Mouse (Mus musculus) midbrain, embryonic 15.5 days (tissue): ENCODE results near the gene Bcas3. TPM values are rescaled to one million over a fixed set of nuclear protein-coding genes. Genes with fewer than 3 reads are reported as not detected.
A peak's percentile ranks its signal among the peaks of the same experiment; 100 is the strongest.

Source experiments
- ATAC-seq: fragments of 200-750 bp; cut with Nextera tagmentation; replicated peaks from 2 replicates; pipeline ENCODE4 v1.8.0; 2017; ENCODE audit warnings: moderate TSS enrichment
- H3K27ac ChIP-seq: fragments of 300-500 bp; sonication (generic); 2 replicates; pipeline ENCODE4 v1.5.1; 2015; ENCODE audit warnings: mild to moderate bottlenecking, inconsistent platforms
- H3K27me3 ChIP-seq: fragments of 300-500 bp; sonication (generic); replicated peaks from 2 replicates; pipeline ENCODE4 v1.6.1; 2015; ENCODE audit warnings: inconsistent platforms
- H3K36me3 ChIP-seq: fragments of 300-500 bp; sonication (generic); replicated peaks from 2 replicates; pipeline ENCODE4 v1.6.1; 2015; ENCODE audit warnings: inconsistent platforms
- H3K4me1 ChIP-seq: fragments of 300-500 bp; sonication (generic); 2 replicates; pipeline ENCODE4 v1.6.1; 2015; ENCODE audit warnings: inconsistent platforms
- H3K4me2 ChIP-seq: fragments of 300-500 bp; sonication (generic); 2 replicates; pipeline ENCODE4 v1.6.1; 2015; ENCODE audit warnings: inconsistent platforms, mild to moderate bottlenecking, moderate library complexity
- H3K4me3 ChIP-seq: fragments of 300-500 bp; sonication (generic); 2 replicates; pipeline ENCODE4 v1.5.1; 2015; ENCODE audit warnings: mild to moderate bottlenecking, inconsistent platforms
- H3K9ac ChIP-seq: fragments of 300-500 bp; sonication (generic); 2 replicates; pipeline ENCODE4 v1.6.1; 2015; ENCODE audit warnings: mild to moderate bottlenecking, inconsistent platforms
- H3K9me3 ChIP-seq: fragments of 300-500 bp; sonication (generic); 2 replicates; pipeline ENCODE4 v1.6.1; 2016; ENCODE audit warnings: inconsistent platforms
- WGBS: fragments of 180-500 bp; shearing (Covaris S2); methylation state at CpG from one replicate; pipeline ENCODE4 v1.1.7; 2015; ENCODE audit warnings: mixed read lengths; 5-methylcytosine and 5-hydroxymethylcytosine counted together
- polyA plus RNA-seq: library from polyadenylated mRNA; unstranded; fragments of >200 nt; fragmentation: Nextera tagmentation; extraction: Ambion mirVana; gene quantifications from 2 replicates; pipeline ENCODE4 v1.2.1, GENCODE M21; 2015

Gene Bcas3
- polyA plus RNA-seq, 1 experiment from 2014 or later, result 30.8 TPM

GRCm38 (mm10) chr11:85812201-85812966, 459.4 kb downstream of the Bcas3 start:
- H3K27me3 ChIP-seq, result no peaks in the 10 kb centered on the region
- H3K27ac ChIP-seq, result no peak overlapping the region
- H3K36me3 ChIP-seq, result no peaks in the 10 kb centered on the region
- no peaks in the 10 kb centered on the region for H3K9me3 ChIP-seq
- ATAC-seq, result no peak
- 90% methylated on average over 12 of the region's 12 CpGs for WGBS
- H3K9ac ChIP-seq, result no peak overlapping the region
- no peaks in the 10 kb centered on the region for H3K4me1 ChIP-seq
- no peak overlapping the region for H3K4me2 ChIP-seq
- no peak overlapping the region for H3K4me3 ChIP-seq

DNA sequence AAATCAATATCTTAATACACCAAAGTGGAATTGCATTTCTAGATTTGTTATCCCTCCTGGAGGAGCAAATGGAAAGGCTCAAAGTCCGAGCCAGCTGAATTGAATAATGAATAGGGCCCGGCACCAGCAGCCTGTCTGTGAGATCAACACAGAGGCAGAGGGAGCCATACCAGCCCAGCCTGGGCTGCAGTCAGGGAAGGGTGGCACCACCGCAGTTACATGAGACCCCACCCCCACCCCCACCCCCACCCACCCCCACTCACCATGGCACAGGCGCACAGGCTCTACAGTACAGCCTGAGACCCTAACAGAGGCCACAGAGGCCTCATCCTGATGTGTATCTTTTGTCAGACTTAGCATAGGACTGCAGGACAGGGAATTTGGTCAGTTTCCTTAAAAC, 461.7 kb downstream of the Bcas3 start:
- Histone ChIP-seq H3K9ac (no peak overlapping the region), H3K4me2 (no peak overlapping the region), H3K27me3 (no peaks in the 10 kb centered on the region), H3K36me3 (no peaks in the 10 kb centered on the region), H3K4me3 (no peak overlapping the region), H3K9me3 (no peaks in the 10 kb centered on the region), H3K27ac (no peak overlapping the region), H3K4me1 (no peaks in the 10 kb centered on the region)
- no peak for ATAC-seq
- WGBS, result 38% methylated on average over 4 of the region's 4 CpGs

DNA sequence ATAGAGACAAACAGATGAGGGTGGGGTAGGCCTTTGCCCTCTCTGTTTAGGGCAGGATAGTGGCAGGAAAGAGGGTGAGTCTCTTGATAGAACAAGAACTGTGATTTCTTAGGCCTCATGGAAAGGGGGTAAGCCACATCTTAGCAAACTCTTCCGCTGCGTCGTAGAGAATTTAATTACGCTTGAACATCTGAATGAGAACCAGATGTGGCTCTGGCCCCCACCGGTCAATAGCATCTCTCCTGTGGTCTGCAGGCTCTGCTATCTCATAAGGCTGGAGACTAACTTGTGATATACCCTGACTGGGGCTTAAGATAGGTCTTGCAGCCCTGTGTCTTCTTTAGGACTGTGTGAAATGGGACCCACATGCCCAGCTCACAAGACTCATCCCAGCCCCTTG, 463.5 kb downstream of the Bcas3 start:
- H3K4me3 ChIP-seq, result no peak overlapping the region
- H3K9me3 ChIP-seq, result no peaks in the 10 kb centered on the region
- H3K27ac ChIP-seq, result no peak overlapping the region
- no peak overlapping the region for H3K4me2 ChIP-seq
- no peaks in the 10 kb centered on the region for H3K36me3 ChIP-seq
- H3K27me3 ChIP-seq, result no peaks in the 10 kb centered on the region
- H3K9ac ChIP-seq, result no peak overlapping the region
- 87% methylated on average over 5 of the region's 5 CpGs for WGBS
- no peak for ATAC-seq
- H3K4me1 ChIP-seq, result 0 out of 2 replicates have a peak, but pooled peaks cover 2% of the 10 kb centered on the region

- 83% methylated on average over 3 of the region's 3 CpGs for WGBS
- no peak for ATAC-seq
- 0 out of 2 replicates have a peak, but pooled peaks cover 2% of the 10 kb centered on the region for H3K4me1 ChIP-seq
Observed at GRCm38 (mm10) chr11:85818401-85818800, 465.4 kb downstream of the Bcas3 start.

DNA sequence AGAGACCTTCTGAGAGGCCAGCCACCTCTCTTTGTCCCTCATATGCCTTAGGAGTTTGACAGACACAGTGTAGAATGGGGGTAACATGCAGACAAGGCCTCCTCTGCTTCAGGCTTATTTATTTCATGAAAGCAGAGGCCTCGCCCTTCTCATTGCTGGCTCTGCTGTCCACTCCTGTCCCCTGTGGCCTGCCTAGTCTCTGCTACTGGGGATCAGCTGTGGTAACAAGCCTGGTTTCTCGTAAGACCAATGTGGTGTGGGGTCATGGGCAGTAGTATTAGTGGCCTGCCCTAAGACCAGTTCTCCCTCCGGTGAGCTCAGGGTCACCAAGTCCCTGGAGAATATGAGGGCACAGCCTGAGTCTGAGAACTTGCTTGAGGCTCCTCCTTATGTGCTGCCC, 468.0 kb downstream of the Bcas3 start:
- WGBS, result 90% methylated on average over 3 of the region's 3 CpGs
- H3K4me3 ChIP-seq, result no peak overlapping the region
- ATAC-seq, result no peak
- H3K4me2 ChIP-seq, result no peak overlapping the region
- 0 out of 2 replicates have a peak, but pooled peaks cover 2% of the 10 kb centered on the region for H3K4me1 ChIP-seq
- H3K27ac ChIP-seq, result no peak overlapping the region
- H3K27me3 ChIP-seq, result peaks cover 26% of the 10 kb centered on the region
- H3K36me3 ChIP-seq, result no peaks in the 10 kb centered on the region
- no peak overlapping the region for H3K9ac ChIP-seq
- H3K9me3 ChIP-seq, result no peaks in the 10 kb centered on the region

More at GRCm38 (mm10) chr11:85818401-85818800, 465.4 kb downstream of the Bcas3 start:
- Histone ChIP-seq H3K27ac (no peak overlapping the region), H3K9ac (no peak overlapping the region), H3K9me3 (no peaks in the 10 kb centered on the region), H3K27me3 (0 out of 2 replicates have a peak, but pooled peaks cover 5% of the 10 kb centered on the region), H3K4me3 (no peak overlapping the region), H3K36me3 (no peaks in the 10 kb centered on the region), H3K4me2 (no peak overlapping the region)

DNA sequence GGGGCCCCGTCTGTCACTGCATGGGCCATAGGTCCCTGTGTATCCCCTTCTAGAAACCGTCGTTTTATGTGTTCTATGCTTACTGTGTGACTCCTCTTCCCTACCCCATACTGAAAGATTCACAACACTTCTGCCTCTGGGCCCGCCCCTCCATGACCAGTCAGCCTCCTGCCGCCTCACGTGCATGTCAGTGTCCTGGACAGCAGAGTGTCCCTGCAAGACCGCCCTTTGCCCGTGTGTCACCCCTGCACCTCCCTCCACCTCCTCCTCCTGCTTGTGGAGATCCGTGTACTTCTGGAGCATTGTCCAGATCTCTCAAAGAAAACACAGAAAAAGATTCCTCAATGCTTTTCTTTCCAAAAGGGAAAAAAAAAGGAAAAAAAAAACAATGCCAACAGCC, 468.7 kb downstream of the Bcas3 start:
- H3K4me2 ChIP-seq, result no peak overlapping the region
- WGBS, result 76% methylated on average over 9 of the region's 9 CpGs
- H3K4me3 ChIP-seq, result no peak overlapping the region
- no peak overlapping the region for H3K9ac ChIP-seq
- no peak for ATAC-seq
- H3K9me3 ChIP-seq, result no peaks in the 10 kb centered on the region
- no peaks in the 10 kb centered on the region for H3K36me3 ChIP-seq
- peaks cover 33% of the 10 kb centered on the region for H3K27me3 ChIP-seq
- H3K27ac ChIP-seq, result no peak overlapping the region
- 0 out of 2 replicates have a peak, but pooled peaks cover 2% of the 10 kb centered on the region for H3K4me1 ChIP-seq

DNA sequence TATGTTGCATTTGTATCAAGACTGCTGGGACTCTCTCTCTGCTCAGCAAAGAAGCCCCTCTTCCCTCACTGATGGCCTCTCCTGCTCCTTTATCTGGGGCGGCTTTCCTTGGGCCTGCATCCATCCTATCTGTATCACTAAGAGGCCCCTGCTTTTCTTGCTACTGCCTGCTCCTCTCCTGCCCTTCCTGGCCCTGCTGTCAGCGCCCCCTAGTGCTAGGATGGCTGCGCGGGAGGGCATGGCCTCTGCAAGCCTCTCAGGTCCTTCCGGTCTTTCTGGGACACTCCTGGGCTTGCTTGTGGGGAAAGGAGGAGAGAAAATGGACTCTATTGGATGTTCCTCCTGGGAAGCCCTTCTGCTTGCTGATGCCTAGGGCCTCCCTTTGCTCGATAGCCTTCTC, 470.2 kb downstream of the Bcas3 start:
- Histone ChIP-seq H3K27ac (no peak overlapping the region), H3K4me1 (0 out of 2 replicates have a peak, but pooled peaks cover 2% of the 10 kb centered on the region), H3K4me3 (no peak overlapping the region), H3K36me3 (no peaks in the 10 kb centered on the region), H3K9me3 (no peaks in the 10 kb centered on the region), H3K27me3 (peaks cover 48% of the 10 kb centered on the region), H3K4me2 (no peak overlapping the region), H3K9ac (no peak overlapping the region)
- ATAC-seq, result no peak
- WGBS, result 15% methylated on average over 6 of the region's 6 CpGs

DNA sequence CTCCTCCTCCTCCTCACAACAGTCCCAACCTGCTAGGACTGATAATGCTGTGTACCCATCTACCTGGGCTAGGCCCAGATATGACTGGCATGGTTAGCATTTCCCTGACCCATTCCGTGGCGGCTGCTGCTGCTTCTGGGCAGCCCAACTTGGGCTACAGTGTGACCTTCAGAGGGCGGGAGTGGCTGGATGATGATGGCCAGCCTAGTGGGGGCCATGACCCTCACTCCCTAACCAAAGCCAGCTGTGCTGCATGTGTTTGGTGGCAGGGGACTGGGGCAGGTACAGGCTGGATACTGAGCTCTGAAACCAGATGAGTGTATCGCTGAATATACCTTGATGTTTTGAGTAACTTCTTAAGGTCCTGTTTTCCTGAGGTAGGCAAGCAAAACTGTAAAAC, 470.8 kb downstream of the Bcas3 start:
- WGBS, result 90% methylated on average over 4 of the region's 4 CpGs
- Histone ChIP-seq H3K4me1 (0 out of 2 replicates have a peak, but pooled peaks cover 2% of the 10 kb centered on the region), H3K27me3 (peaks cover 53% of the 10 kb centered on the region), H3K4me2 (no peak overlapping the region), H3K9ac (no peak overlapping the region), H3K27ac (no peak overlapping the region), H3K9me3 (no peaks in the 10 kb centered on the region), H3K36me3 (no peaks in the 10 kb centered on the region), H3K4me3 (no peak overlapping the region)
- no peak for ATAC-seq

DNA sequence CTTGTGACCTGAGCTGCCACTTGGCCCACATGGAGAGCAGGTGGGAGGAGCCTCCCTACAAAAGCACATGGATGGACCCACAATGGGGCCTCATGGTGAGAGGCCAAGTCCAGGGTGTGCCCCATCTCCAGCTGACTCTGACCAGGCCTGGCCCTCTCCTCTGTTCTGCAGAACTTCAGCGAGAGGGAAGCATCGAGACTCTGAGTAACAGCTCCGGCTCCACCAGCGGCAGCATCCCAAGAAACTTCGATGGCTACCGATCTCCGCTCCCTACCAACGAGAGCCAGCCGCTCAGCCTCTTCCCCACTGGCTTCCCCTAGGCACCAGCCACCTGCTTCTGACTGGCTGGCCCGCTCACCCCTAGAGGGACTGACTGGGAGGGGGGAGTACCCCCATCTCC, 472.1 kb downstream of the Bcas3 start:
- no peak for ATAC-seq
- WGBS, result 66% methylated on average over 10 of the region's 10 CpGs
- peaks cover 66% of the 10 kb centered on the region for H3K27me3 ChIP-seq
- H3K36me3 ChIP-seq, result no peaks in the 10 kb centered on the region
- H3K27ac ChIP-seq, result no peak overlapping the region
- no peak overlapping the region for H3K9ac ChIP-seq
- no peaks in the 10 kb centered on the region for H3K9me3 ChIP-seq
- no peak overlapping the region for H3K4me2 ChIP-seq
- peaks cover 12% of the 10 kb centered on the region for H3K4me1 ChIP-seq
- H3K4me3 ChIP-seq, result no peak overlapping the region

DNA sequence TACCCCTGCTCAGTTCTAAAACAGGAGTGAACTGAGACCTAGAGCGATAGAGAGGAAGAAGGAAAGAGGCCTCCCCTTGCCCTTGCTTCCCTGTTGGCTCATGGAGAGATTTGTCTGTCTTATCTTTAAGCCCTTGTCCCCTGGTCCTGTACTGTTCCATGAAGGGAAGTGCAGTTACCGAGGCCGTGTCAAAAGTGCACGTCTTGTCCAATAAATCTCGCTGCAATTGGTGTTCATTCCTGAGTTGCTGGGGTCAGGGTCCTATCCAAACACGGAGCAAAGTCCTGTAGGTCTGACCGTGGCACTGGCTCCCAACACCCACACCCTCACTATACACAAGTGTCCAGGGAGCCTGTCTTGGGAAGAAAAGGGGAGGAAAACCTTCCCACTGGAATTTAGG, 472.9 kb downstream of the Bcas3 start:
- WGBS, result 83% methylated on average over 7 of the region's 7 CpGs

DNA sequence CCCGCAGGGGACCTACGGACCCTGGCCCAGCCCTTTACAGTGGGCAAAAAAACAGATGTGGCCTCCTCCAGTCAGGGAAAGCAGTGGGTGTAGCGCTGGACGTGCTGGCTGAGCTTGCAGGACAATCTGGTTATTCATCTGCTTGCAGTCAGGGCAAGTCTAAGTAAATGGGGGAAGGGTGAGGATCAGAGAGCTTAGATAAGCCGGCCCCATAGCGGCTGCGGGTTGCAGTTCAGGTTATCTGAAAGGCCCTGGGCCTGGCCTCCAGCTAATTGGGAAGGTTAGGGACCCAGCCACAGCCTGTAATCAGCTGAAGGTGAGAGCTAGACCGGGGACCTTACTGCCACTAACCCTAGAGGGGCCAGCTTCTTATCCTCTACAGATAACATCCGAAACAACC, 474.4 kb downstream of the Bcas3 start:
- no peaks in the 10 kb centered on the region for H3K36me3 ChIP-seq
- WGBS, result 17% methylated on average over 9 of the region's 9 CpGs
- no peak overlapping the region for H3K27ac ChIP-seq
- no peaks in the 10 kb centered on the region for H3K9me3 ChIP-seq
- H3K27me3 ChIP-seq, result peaks cover 79% of the 10 kb centered on the region
- H3K4me2 ChIP-seq, result no peak overlapping the region
- H3K4me1 ChIP-seq, result peaks cover 19% of the 10 kb centered on the region
- no peak for ATAC-seq
- H3K4me3 ChIP-seq, result no peak overlapping the region
- H3K9ac ChIP-seq, result no peak overlapping the region

More for the DNA sequence above, 472.9 kb downstream of the Bcas3 start:
- Histone ChIP-seq H3K27ac (no peak overlapping the region), H3K9ac (no peak overlapping the region), H3K36me3 (no peaks in the 10 kb centered on the region), H3K4me3 (no peak overlapping the region), H3K4me1 (peaks cover 13% of the 10 kb centered on the region), H3K4me2 (no peak overlapping the region), H3K27me3 (peaks cover 68% of the 10 kb centered on the region), H3K9me3 (no peaks in the 10 kb centered on the region)
- ATAC-seq, result no peak

DNA sequence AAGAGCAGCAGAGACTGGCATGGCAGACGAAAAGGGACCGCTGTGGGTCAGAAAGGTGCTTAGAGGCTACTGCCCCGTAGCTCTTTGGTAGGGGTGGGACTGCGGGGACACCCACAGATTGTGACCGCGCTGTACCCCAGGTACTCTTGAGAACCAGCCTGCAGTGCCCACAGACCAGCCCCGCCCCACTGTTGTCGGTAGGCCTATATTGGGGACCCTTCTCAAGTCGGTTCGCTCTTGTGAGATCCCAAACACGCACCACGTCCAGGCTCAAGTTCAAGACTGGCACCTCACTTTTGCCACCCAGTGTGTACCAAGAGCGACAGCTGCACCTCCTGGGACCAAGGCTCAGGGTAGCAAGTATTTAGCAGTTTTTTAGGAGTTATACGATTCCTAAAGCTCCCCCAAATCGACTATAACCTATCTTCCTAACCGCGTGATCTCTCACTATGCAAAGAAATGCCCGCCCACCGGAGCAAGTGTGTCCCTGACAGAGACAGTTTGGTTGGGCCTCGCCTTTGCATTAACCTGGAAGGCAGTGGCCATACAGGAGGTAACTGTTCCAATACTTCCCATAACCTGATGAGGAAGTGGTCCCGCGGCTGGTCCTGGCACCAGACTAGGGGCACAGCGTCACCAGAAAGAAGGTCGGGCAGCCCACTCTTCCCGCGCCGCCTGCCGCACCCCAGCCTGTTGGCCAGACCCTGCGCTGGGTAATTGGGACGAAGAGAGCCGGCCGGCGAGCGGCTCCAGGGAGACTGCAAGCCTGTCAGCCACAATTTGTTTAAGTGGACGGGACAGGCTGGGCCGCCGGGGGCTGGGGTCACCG, 475.9 kb downstream of the Bcas3 start:
- no peak overlapping the region for H3K27ac ChIP-seq
- no peak overlapping the region for H3K4me3 ChIP-seq
- peaks cover 76% of the 10 kb centered on the region for H3K27me3 ChIP-seq

More for the DNA sequence above, 475.9 kb downstream of the Bcas3 start:
- 7% methylated on average over 38 of the region's 38 CpGs for WGBS
- H3K9me3 ChIP-seq, result no peaks in the 10 kb centered on the region
- no peak for ATAC-seq
- H3K4me1 ChIP-seq, result peaks cover 30% of the 10 kb centered on the region
- H3K4me2 ChIP-seq, result 0 out of 2 replicates have a peak overlapping the region, but pooled peaks have one; percentile 6
- no peak overlapping the region for H3K9ac ChIP-seq
- H3K36me3 ChIP-seq, result no peaks in the 10 kb centered on the region
